Mouse (Mus musculus): ENCODE results near the gene Coil. TPM values are rescaled to one million over a fixed set of nuclear protein-coding genes. Genes with fewer than 3 reads are reported as not detected.

Gene Coil
- polyA plus RNA-seq (2015; fragmentation: Nextera tagmentation; extraction: Ambion mirVana), result 26.6 and 27.6 TPM in 2 replicates

DNA sequence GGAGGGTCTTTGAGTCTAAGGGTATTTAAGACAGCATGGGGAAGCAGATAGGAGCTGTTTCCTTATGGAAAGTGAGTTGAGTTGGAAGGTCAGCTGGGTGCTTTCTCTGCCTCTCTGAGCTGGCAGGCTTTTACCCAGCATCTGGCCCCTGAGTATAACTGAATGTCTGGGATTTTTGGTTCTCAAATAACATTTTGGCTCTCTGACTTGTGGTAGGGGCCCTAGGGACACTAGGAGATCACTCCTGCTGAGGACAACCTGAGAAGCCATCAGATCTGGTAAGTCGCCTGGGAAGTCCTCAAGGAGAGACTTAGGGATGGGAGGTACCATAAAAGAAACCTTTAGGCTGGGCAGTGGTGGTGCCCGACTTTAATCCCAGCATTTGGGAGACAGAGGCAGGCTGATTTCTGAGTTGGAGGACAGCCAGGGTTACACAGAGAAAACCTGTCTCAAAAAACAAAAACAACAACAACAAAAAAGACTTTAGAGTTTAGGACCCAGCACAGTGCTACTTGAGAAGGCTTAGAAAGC is at the start of gene Coil:
Coil (plus strand) TSS at position 51 of the 531 bp plus-strand sequence.
- H3K9ac ChIP-seq (ENCODE audit: low read depth, low read length), result no peak within 1 kb of the TSS
- peaks cover 6% of the 10 kb centered on the region for H3K4me1 ChIP-seq (ENCODE audit: control insufficient read depth, insufficient read depth, low read depth, low read length)
- H3K36me3 ChIP-seq (ENCODE audit: control insufficient read depth, insufficient read depth, low read length), result no peaks in the 10 kb centered on the region
- H3K27me3 ChIP-seq (replicated peaks; ENCODE audit: control insufficient read depth, insufficient read depth, low read length), result no peaks in the 10 kb centered on the region
- H3K27ac ChIP-seq (ENCODE audit: low read depth, low read length), result no peak within 1 kb of the TSS
- WGBS, result 38% methylated on average over 2 of the region's 2 CpGs
- ATAC-seq, result no peak
- no peak within 1 kb of the TSS for H3K4me2 ChIP-seq (ENCODE audit: low read length)
- no peaks in the 10 kb centered on the region for H3K9me3 ChIP-seq (ENCODE audit: control insufficient read depth, low read length)
- H3K4me3 ChIP-seq (ENCODE audit: low read length), result no peak within 1 kb of the TSS

GRCm38 (mm10) chr11:88926566-88926965 is 43.5 kb upstream of the Coil start:
- Histone ChIP-seq H3K9ac (ENCODE audit: low read depth, low read length) (no peak overlapping the region), H3K4me3 (ENCODE audit: low read length) (no peak overlapping the region), H3K4me1 (ENCODE audit: control insufficient read depth, insufficient read depth, low read depth, low read length) (no peaks in the 10 kb centered on the region), H3K27ac (ENCODE audit: low read depth, low read length) (no peak overlapping the region), H3K9me3 (ENCODE audit: control insufficient read depth, low read length) (no peaks in the 10 kb centered on the region), H3K4me2 (ENCODE audit: low read length) (no peak overlapping the region), H3K36me3 (ENCODE audit: control insufficient read depth, insufficient read depth, low read length) (peaks cover 24% of the 10 kb centered on the region), H3K27me3 (replicated peaks; ENCODE audit: control insufficient read depth, insufficient read depth, low read length) (no peaks in the 10 kb centered on the region)
- ATAC-seq, result no peak
- WGBS, result 91% methylated on average over 5 of the region's 5 CpGs

GRCm38 (mm10) chr11:88931692-88932530 is 38.1 kb upstream of the Coil start:
- Histone ChIP-seq H3K4me3 (ENCODE audit: low read length) (no peak overlapping the region), H3K36me3 (ENCODE audit: control insufficient read depth, insufficient read depth, low read length) (peaks cover 17% of the 10 kb centered on the region), H3K9me3 (ENCODE audit: control insufficient read depth, low read length) (no peaks in the 10 kb centered on the region), H3K4me1 (ENCODE audit: control insufficient read depth, insufficient read depth, low read depth, low read length) (no peaks in the 10 kb centered on the region), H3K27me3 (replicated peaks; ENCODE audit: control insufficient read depth, insufficient read depth, low read length) (no peaks in the 10 kb centered on the region), H3K9ac (ENCODE audit: low read depth, low read length) (no peak overlapping the region), H3K4me2 (ENCODE audit: low read length) (no peak overlapping the region), H3K27ac (ENCODE audit: low read depth, low read length) (no peak overlapping the region)
- whole genome bisulfite sequencing, result 72% methylated on average over 14 of the region's 14 CpGs
- ATAC-seq, result no peak

DNA sequence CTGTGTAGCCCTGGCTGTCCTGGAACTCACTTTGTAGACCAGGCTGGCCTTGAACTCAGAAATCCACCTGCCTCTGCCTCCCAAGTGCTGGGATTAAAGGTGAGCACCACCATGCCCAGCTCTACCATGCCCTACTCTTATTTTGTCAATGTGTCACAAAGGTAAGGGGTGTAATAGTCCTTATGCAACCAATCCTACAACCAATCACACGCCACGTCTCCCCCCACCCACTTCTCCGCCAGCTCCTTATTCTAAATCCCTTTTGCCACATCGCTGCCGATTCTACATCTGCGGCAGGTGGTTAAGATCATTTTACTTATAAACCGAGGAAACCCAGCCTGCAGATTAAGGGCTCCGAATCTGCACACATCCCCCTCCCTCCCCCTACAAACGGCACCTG is 37.0 kb upstream of the Coil start:
- Histone ChIP-seq H3K27ac (ENCODE audit: low read depth, low read length) (no peak overlapping the region), H3K27me3 (replicated peaks; ENCODE audit: control insufficient read depth, insufficient read depth, low read length) (no peaks in the 10 kb centered on the region), H3K9ac (ENCODE audit: low read depth, low read length) (no peak overlapping the region), H3K4me2 (ENCODE audit: low read length) (no peak overlapping the region), H3K4me1 (ENCODE audit: control insufficient read depth, insufficient read depth, low read depth, low read length) (no peaks in the 10 kb centered on the region), H3K36me3 (ENCODE audit: control insufficient read depth, insufficient read depth, low read length) (peaks cover 14% of the 10 kb centered on the region), H3K9me3 (ENCODE audit: control insufficient read depth, low read length) (no peaks in the 10 kb centered on the region), H3K4me3 (ENCODE audit: low read length) (no peak overlapping the region)
- no peak for ATAC-seq
- WGBS, result 94% methylated on average over 9 of the region's 9 CpGs

DNA sequence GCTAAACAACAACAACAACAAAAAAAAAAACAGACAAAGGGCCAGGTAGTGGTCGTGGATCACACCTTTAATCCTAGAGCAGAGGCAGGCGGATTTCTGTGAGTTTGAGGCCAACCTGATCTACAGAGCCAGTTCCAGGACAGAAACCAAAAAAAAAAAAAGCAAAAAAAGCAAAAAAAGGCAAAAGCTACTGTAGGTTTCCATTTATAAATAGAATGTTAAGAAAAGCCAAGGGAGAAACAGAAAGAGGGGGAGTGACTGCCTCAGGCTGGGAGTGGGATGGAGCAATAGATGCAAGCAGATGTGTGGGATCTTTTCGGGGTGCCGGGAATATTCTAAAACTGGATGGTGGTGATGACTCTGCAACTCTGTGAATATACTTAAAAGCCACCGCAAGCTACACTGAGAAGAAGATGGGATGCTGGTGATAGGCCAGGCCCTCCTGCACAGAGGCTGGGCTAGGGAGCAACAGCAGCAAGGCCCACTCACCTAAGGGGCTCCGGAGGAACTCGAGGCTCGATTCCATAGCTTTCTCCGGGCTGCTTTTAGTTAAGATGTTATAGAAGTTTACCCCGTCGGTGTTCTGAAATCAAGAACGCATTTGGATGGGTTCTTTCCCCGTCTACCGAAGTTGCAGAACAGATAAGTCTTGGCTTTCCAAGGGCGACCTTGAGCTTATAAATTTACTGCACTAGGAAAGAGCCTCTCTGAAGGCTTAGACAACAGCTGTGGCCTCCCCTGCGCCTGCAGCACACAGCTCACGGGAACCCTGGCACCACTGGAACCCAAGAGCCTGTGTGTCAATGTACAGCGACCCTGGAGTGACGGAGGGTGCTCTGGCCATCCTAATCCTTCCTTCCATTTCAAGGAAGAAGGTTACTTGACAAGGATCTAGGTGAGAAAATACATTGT is 35.7 kb upstream of the Coil start:
- H3K27ac ChIP-seq (ENCODE audit: low read depth, low read length), result no peak overlapping the region
- no peak overlapping the region for H3K4me2 ChIP-seq (ENCODE audit: low read length)
- 93% methylated on average over 19 of the region's 19 CpGs for WGBS
- H3K9me3 ChIP-seq (ENCODE audit: control insufficient read depth, low read length), result no peaks in the 10 kb centered on the region
- H3K27me3 ChIP-seq (replicated peaks; ENCODE audit: control insufficient read depth, insufficient read depth, low read length), result no peaks in the 10 kb centered on the region
- H3K4me3 ChIP-seq (ENCODE audit: low read length), result no peak overlapping the region
- no peak for ATAC-seq
- peaks cover 11% of the 10 kb centered on the region for H3K36me3 ChIP-seq (ENCODE audit: control insufficient read depth, insufficient read depth, low read length)
- H3K9ac ChIP-seq (ENCODE audit: low read depth, low read length), result no peak overlapping the region
- no peaks in the 10 kb centered on the region for H3K4me1 ChIP-seq (ENCODE audit: control insufficient read depth, insufficient read depth, low read depth, low read length)

DNA sequence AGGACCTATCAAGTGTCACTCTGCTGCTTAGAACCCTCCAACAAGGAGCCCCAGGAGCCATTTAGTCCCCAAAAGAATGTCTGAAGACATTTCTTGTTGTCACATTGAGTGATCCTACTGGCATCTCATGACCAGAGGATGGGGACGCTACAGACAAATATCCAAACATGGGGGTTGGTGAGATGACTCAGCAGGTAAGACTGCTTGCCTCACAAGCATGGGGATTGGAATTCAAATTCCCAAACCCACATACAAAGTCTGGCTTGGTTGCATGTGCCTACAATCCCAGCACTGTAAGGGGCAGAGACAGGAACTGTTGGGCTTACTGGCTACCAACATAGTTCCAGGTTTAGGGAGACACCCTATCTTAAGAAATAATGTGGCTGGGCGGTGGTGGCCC is 32.2 kb upstream of the Coil start:
- Histone ChIP-seq H3K4me1 (ENCODE audit: control insufficient read depth, insufficient read depth, low read depth, low read length) (no peaks in the 10 kb centered on the region), H3K9ac (ENCODE audit: low read depth, low read length) (no peak overlapping the region), H3K9me3 (ENCODE audit: control insufficient read depth, low read length) (no peaks in the 10 kb centered on the region), H3K4me3 (ENCODE audit: low read length) (no peak overlapping the region), H3K27me3 (replicated peaks; ENCODE audit: control insufficient read depth, insufficient read depth, low read length) (no peaks in the 10 kb centered on the region), H3K27ac (ENCODE audit: low read depth, low read length) (no peak overlapping the region), H3K4me2 (ENCODE audit: low read length) (no peak overlapping the region), H3K36me3 (ENCODE audit: control insufficient read depth, insufficient read depth, low read length) (peaks cover 15% of the 10 kb centered on the region)
- WGBS, result 100% methylated on average over 2 of the region's 2 CpGs
- no peak for ATAC-seq

- peaks cover 16% of the 10 kb centered on the region for H3K36me3 ChIP-seq (ENCODE audit: control insufficient read depth, insufficient read depth, low read length)
- no peak overlapping the region for H3K27ac ChIP-seq (ENCODE audit: low read depth, low read length)
- no peaks in the 10 kb centered on the region for H3K9me3 ChIP-seq (ENCODE audit: control insufficient read depth, low read length)
- no peak overlapping the region for H3K9ac ChIP-seq (ENCODE audit: low read depth, low read length)
- no peaks in the 10 kb centered on the region for H3K4me1 ChIP-seq (ENCODE audit: control insufficient read depth, insufficient read depth, low read depth, low read length)
- H3K27me3 ChIP-seq (replicated peaks; ENCODE audit: control insufficient read depth, insufficient read depth, low read length), result no peaks in the 10 kb centered on the region
- 100% methylated on average over 2 of the region's 2 CpGs for WGBS
- no peak for ATAC-seq
- no peak overlapping the region for H3K4me3 ChIP-seq (ENCODE audit: low read length)
- no peak overlapping the region for H3K4me2 ChIP-seq (ENCODE audit: low read length)
Observed at GRCm38 (mm10) chr11:88938770-88939169, 31.3 kb upstream of the Coil start.

DNA sequence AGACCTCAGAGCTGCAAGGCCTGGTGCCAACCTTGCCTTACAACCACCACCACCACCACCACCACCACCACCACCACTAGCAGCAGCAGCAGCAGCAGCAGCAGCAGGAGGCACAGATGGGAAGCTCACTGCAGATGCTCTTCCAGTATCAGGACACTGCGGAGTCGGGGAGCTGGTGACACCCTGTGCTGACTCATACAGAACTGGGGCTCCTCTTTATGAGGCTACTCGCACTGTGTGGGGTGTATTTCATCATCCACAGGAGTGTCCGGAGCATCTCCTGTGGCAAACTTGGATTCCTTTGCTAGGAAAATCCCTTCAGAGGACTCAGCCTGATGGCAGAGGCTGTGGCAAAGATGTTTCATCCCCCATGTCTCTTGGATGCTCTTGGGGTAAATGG is 30.4 kb upstream of the Coil start:
- H3K27ac ChIP-seq (ENCODE audit: low read depth, low read length), result no peak overlapping the region
- WGBS, result 89% methylated on average over 4 of the region's 4 CpGs
- H3K4me1 ChIP-seq (ENCODE audit: control insufficient read depth, insufficient read depth, low read depth, low read length), result no peaks in the 10 kb centered on the region
- no peak overlapping the region for H3K4me2 ChIP-seq (ENCODE audit: low read length)
- H3K9ac ChIP-seq (ENCODE audit: low read depth, low read length), result no peak overlapping the region
- no peak overlapping the region for H3K4me3 ChIP-seq (ENCODE audit: low read length)
- H3K36me3 ChIP-seq (ENCODE audit: control insufficient read depth, insufficient read depth, low read length), result peaks cover 20% of the 10 kb centered on the region
- H3K9me3 ChIP-seq (ENCODE audit: control insufficient read depth, low read length), result no peaks in the 10 kb centered on the region
- no peak for ATAC-seq
- H3K27me3 ChIP-seq (replicated peaks; ENCODE audit: control insufficient read depth, insufficient read depth, low read length), result no peaks in the 10 kb centered on the region

DNA sequence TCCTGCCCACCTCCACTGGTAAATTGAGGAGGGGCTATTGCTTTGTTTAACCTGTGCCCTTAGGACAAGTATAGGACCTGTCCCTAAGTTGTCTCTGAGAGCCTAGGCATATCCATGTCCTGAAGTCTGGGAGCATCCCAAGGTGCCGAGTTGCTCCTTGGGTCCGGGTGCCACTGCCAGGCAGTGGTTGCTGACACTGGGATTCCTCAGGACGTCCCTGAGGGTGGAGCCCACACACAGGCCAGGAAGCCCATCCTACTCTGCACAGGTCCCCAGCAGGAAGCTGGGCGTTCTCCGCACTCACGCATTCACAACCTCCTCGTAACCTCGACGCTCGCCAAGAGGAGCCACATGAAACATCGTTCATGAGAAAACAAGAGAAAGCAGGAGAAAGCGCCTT is 28.6 kb upstream of the Coil start:
- Histone ChIP-seq H3K4me3 (ENCODE audit: low read length) (no peak overlapping the region), H3K4me1 (ENCODE audit: control insufficient read depth, insufficient read depth, low read depth, low read length) (no peaks in the 10 kb centered on the region), H3K36me3 (ENCODE audit: control insufficient read depth, insufficient read depth, low read length) (peaks cover 23% of the 10 kb centered on the region), H3K9me3 (ENCODE audit: control insufficient read depth, low read length) (no peaks in the 10 kb centered on the region), H3K27ac (ENCODE audit: low read depth, low read length) (no peak overlapping the region), H3K4me2 (ENCODE audit: low read length) (no peak overlapping the region), H3K27me3 (replicated peaks; ENCODE audit: control insufficient read depth, insufficient read depth, low read length) (no peaks in the 10 kb centered on the region), H3K9ac (ENCODE audit: low read depth, low read length) (no peak overlapping the region)
- ATAC-seq, result no peak
- WGBS, result 86% methylated on average over 12 of the region's 12 CpGs

All from hindbrain, embryonic 16.5 days (tissue).